Mouse (Mus musculus) small intestine, adult 2 months (tissue): ENCODE data around the gene Tead1. TPM values are rescaled to one million over a fixed set of nuclear protein-coding genes. Genes with fewer than 3 reads are reported as not detected.

ENCODE experiments used
- H3K27ac ChIP-seq: fragments of 200-500 bp; 2 replicates; pipeline ENCODE4 v1.5.1; 2012; ENCODE audit warnings: low read depth, low read length, control low read depth, inconsistent platforms; ENCODE audit not compliant: insufficient read depth
- H3K27me3 ChIP-seq: fragments of 200-500 bp; 2 replicates; pipeline ENCODE4 v1.6.1; 2012; ENCODE audit warnings: mild to moderate bottlenecking, moderate library complexity, low read length, inconsistent platforms; ENCODE audit not compliant: control insufficient read depth, insufficient read depth
- H3K36me3 ChIP-seq: fragments of 200-500 bp; 2 replicates; pipeline ENCODE4 v1.6.1; 2012; ENCODE audit warnings: mild to moderate bottlenecking, low read length, control low read depth, inconsistent platforms; ENCODE audit not compliant: control insufficient read depth, insufficient read depth
- H3K4me1 ChIP-seq: fragments of 200-500 bp; 2 replicates; pipeline ENCODE4 v1.6.1; 2012; ENCODE audit warnings: low read length, inconsistent platforms, mixed read lengths; ENCODE audit not compliant: control insufficient read depth, insufficient read depth, insufficient read length
- H3K4me3 ChIP-seq: fragments of 200-500 bp; 2 replicates; pipeline ENCODE4 v1.5.1; 2012; ENCODE audit warnings: low read depth, mild to moderate bottlenecking, control low read depth, inconsistent platforms, low read length, moderate library complexity
- CTCF ChIP-seq: fragments of 200-500 bp; IDR thresholded peaks from 2 replicates; pipeline ENCODE4 v1.5.1; 2012; ENCODE audit warnings: low read depth, mild to moderate bottlenecking, control low read depth, inconsistent platforms, low read length, moderate library complexity, mixed read lengths; ENCODE audit not compliant: insufficient replicate concordance, insufficient read length; ENCODE audit errors: extremely low read depth
- POLR2A ChIP-seq: fragments of 200-500 bp; IDR thresholded peaks from 2 replicates; pipeline ENCODE4 v1.6.1; 2012; ENCODE audit warnings: low read depth, mild to moderate bottlenecking, control low read depth, inconsistent platforms, low read length, moderate library complexity
- WGBS: fragments of 180-500 bp; shearing (Covaris S2); methylation state at CpG from one replicate; pipeline ENCODE4 v1.1.7; 2018; 5-methylcytosine and 5-hydroxymethylcytosine counted together
- polyA plus RNA-seq: library from polyadenylated mRNA; depleted of rRNA; stranded (reverse); fragments of >200 nt; gene quantifications from 2 replicates; pipeline ENCODE4 v1.2.3, GENCODE M21; 2012

Gene Tead1
- polyA plus RNA-seq, 1 experiment = 3.7 TPM

DNA sequence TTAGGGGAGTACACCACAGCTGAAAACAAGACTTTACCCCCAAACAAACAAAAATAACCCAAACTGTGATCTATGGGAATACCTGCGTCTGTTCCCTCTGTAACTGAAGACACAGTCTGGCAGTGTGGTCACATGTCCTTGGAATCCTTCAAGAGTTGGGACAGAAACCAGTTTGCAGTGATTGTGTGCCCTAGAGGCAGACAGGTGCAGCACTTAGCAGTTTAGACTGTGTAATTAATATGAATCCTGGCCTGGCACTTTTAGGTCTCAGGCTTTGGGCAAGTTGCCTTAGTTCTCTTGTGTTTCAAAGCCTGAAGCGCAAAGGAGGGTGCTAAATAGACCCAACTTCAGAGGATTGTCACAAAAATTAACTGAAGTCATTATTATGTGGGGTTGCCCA lies 83.8 kb downstream of the Tead1 start:
- WGBS = 83% methylated on average over 2 of the region's 2 CpGs
- Histone ChIP-seq H3K27me3 (no peaks in the 10 kb centered on the region), H3K4me3 (no peak overlapping the region), H3K36me3 (no peaks in the 10 kb centered on the region), H3K27ac (0 out of 2 replicates have a peak overlapping the region, but pooled peaks have one; percentile 5), H3K4me1 (peaks cover 12% of the 10 kb centered on the region; the same call in 1 of the 2 replicates)
- TF ChIP-seq CTCF (no peak), POLR2A (no peak)

DNA sequence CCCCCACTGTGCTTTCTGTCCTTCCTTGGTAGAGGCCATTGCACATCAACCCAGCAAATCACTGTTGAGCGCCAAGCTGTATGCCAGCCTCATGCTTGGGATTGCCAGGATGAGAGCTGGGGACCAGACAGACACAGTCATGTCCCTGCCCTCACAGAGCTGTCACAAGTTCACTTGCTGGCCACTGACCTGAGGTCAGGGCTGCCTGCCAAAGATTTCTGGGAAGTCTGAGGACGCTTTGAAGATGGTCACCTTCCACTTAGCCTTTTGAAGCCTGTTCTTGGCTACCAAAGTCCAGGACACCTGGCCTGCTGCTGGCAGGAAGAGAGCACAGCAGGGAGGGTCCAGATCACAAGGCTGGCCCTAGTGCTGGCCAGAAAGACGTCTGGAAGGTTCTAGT lies 84.4 kb downstream of the Tead1 start:
- WGBS = 44% methylated on average over 3 of the region's 3 CpGs

DNA sequence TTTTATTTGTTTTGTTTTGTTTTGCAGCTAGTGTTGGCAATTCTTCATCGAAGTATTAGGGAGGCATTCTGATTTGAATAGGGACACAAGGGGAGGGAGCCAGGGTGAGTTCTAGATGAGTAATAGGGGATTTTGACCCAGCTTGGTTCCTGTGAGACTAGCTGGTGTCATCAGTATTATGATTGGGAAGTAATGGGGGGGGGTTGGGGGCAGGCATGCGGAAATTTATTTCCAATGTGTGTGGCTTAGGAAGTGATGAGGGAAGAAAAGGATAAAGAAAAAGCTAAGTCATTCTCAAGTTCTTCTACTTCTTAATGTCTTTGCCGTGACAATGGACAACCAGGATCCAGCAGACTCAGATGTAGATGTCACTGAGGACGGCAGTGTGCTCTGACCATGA lies 85.8 kb downstream of the Tead1 start:
- Histone ChIP-seq H3K36me3 (no peaks in the 10 kb centered on the region), H3K4me3 (no peak overlapping the region), H3K4me1 (peaks cover 12% of the 10 kb centered on the region; the same call in 1 of the 2 replicates), H3K27me3 (no peaks in the 10 kb centered on the region), H3K27ac (no peak overlapping the region)
- TF ChIP-seq POLR2A = no peak
- TF ChIP-seq CTCF = no peak
- WGBS = 83% methylated on average over 4 of the region's 4 CpGs

More for the DNA sequence above, 84.4 kb downstream of the Tead1 start:
- no peaks in the 10 kb centered on the region for H3K27me3 ChIP-seq
- peaks cover 12% of the 10 kb centered on the region; the same call in 1 of the 2 replicates for H3K4me1 ChIP-seq
- H3K27ac ChIP-seq = 0 out of 2 replicates have a peak overlapping the region, but pooled peaks have one; percentile 5
- TF ChIP-seq CTCF (no peak), POLR2A (no peak)
- no peaks in the 10 kb centered on the region for H3K36me3 ChIP-seq
- no peak overlapping the region for H3K4me3 ChIP-seq

DNA sequence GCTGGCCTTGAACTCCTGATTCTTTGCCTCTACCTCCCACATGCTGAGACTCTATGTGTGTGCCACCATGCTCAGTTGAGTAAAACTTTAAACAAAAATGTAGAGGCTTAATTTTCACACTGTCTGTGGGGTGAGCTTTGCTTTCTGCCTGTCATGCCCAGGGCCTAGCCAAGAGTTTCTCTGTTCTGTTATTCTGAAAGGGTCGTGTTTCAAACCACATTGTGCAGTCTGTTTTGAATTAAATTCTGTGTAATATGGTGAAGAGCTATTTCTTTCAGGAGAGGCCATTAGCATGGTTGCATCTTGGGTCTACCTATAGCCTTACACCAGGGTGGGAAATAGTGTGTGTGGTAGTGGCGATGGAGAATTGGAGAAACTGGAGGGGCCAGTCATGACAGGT lies 90.7 kb downstream of the Tead1 start:
- no peak overlapping the region for H3K4me3 ChIP-seq
- TF ChIP-seq POLR2A (no peak), CTCF (no peak)
- H3K4me1 ChIP-seq = no peaks in the 10 kb centered on the region
- no peaks in the 10 kb centered on the region for H3K27me3 ChIP-seq
- H3K27ac ChIP-seq = no peak overlapping the region
- WGBS = 86% methylated on average over 2 of the region's 2 CpGs
- H3K36me3 ChIP-seq = no peaks in the 10 kb centered on the region

DNA sequence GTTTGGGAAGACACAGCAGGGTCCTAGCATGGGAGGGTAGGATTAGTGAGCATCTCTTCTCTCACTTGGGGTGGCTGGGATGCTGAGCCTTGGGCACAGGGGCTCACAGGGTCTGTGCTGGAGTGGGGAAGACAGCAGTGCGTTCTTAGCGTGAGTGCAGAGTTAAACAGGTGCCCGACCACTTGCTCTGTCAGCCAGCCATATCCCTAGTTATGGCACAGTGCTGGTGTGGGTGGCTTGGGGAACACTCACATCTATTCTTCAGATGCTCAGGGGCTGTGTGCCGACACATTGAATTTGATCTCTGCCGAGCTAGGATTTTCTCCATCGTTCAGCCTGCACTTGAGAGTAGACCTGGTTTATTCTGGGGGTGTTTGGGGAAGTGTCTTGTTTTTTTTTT lies 92.3 kb downstream of the Tead1 start:
- Histone ChIP-seq H3K4me3 (no peak overlapping the region), H3K4me1 (no peaks in the 10 kb centered on the region), H3K36me3 (no peaks in the 10 kb centered on the region), H3K27me3 (no peaks in the 10 kb centered on the region), H3K27ac (no peak overlapping the region)
- WGBS = 92% methylated on average over 6 of the region's 6 CpGs
- TF ChIP-seq POLR2A (no peak), CTCF (no peak)

DNA sequence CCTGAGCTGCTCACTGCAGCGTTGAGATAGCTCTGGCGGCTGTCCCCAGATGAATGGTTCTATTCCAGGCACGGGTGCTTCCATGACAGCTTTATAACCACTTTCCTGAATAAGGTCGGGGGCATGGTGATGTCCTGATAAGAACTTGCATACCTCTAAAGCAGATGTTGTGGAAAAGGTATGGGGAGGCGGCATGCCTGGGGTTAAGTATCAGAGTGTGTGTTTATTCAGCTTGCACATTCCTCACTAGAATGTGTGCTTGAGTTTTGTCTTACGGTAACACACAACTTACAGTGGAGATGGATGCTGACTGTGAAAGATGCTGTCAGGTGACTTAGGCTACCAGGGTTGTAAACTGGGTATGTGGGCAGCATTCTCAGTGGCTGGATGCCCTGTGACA lies 93.7 kb downstream of the Tead1 start:
- WGBS = 41% methylated on average over 6 of the region's 6 CpGs
- H3K4me3 ChIP-seq = no peak overlapping the region
- no peak overlapping the region for H3K27ac ChIP-seq
- no peaks in the 10 kb centered on the region for H3K27me3 ChIP-seq
- no peaks in the 10 kb centered on the region for H3K4me1 ChIP-seq
- TF ChIP-seq POLR2A (no peak), CTCF (no peak)
- H3K36me3 ChIP-seq = no peaks in the 10 kb centered on the region

DNA sequence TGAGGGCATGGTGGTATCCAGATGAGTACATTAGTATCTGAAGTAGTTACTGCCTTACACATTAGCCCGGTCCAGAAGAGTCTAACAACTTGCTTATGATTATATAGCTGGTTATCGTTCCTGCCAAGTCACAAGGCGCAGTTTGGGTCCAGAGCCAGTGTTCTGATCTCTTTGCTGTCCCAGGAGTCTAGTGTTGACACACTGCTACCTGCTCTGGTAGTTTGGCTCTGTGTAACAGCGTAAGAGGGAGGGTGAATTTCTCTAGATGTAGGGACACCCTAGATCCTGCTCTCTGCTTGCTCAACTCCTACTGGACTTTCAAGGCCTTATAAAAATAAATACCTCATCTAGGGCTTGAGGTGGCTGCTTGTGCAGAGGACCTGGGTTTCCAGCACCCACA lies 94.5 kb downstream of the Tead1 start:
- H3K36me3 ChIP-seq = no peaks in the 10 kb centered on the region
- no peak for TF ChIP-seq POLR2A
- TF ChIP-seq CTCF = no peak
- H3K27ac ChIP-seq = no peak overlapping the region
- no peaks in the 10 kb centered on the region for H3K4me1 ChIP-seq
- no peaks in the 10 kb centered on the region for H3K27me3 ChIP-seq
- no peak overlapping the region for H3K4me3 ChIP-seq
- 80% methylated on average over 4 of the region's 4 CpGs for WGBS
